Mouse (Mus musculus): ENCODE measurements at regions not wholly inside any gene's neighbourhood (a gene's known extent, or its start where the extent isn't known, plus 50 kb on each side); places are given as distances from the start of the nearest gene placed in this dataset.
"Not testable (repeated sequence)": the region's sequence is repeated elsewhere in the genome, so short reads cannot be mapped to it uniquely, and the experiment has no call there.

- Histone ChIP-seq H3K9me3 (ENCODE audit: control insufficient read depth, low read length) (no peaks in the 10 kb centered on the region), H3K36me3 (ENCODE audit: control insufficient read depth, insufficient read depth, low read length) (no peaks in the 10 kb centered on the region), H3K9ac (ENCODE audit: low read depth, low read length) (no peak overlapping the region), H3K27me3 (replicated peaks; ENCODE audit: control insufficient read depth, insufficient read depth, low read length) (no peaks in the 10 kb centered on the region), H3K4me2 (ENCODE audit: low read depth, low read length) (no peak overlapping the region), H3K4me1 (ENCODE audit: control insufficient read depth, insufficient read depth, low read length) (no peaks in the 10 kb centered on the region), H3K27ac (ENCODE audit: low read length) (peak overlapping the region; percentile 40; the same call in 1 of the 2 replicates), H3K4me3 (ENCODE audit: low read length) (no peak overlapping the region)
- peak; percentile 69; the same call in 1 of the 2 replicates for ATAC-seq
- 65% methylated on average over 6 of the region's 6 CpGs for WGBS
Observed at GRCm38 (mm10) chr12:67722033-67722800, 499.9 kb upstream of the Mdga2 start.

GRCm38 (mm10) chr12:67721146-67721928, 499.0 kb upstream of the Mdga2 start:
- no peaks in the 10 kb centered on the region for H3K9me3 ChIP-seq (ENCODE audit: control insufficient read depth, low read length)
- H3K4me2 ChIP-seq (ENCODE audit: low read depth, low read length), result no peak overlapping the region
- H3K36me3 ChIP-seq (ENCODE audit: control insufficient read depth, insufficient read depth, low read length), result no peaks in the 10 kb centered on the region
- no peak overlapping the region for H3K9ac ChIP-seq (ENCODE audit: low read depth, low read length)
- no peaks in the 10 kb centered on the region for H3K27me3 ChIP-seq (replicated peaks; ENCODE audit: control insufficient read depth, insufficient read depth, low read length)
- H3K27ac ChIP-seq (ENCODE audit: low read length), result peak overlapping the region; percentile 66
- no peak overlapping the region for H3K4me3 ChIP-seq (ENCODE audit: low read length)
- ATAC-seq, result peak; percentile 66
- no peaks in the 10 kb centered on the region for H3K4me1 ChIP-seq (ENCODE audit: control insufficient read depth, insufficient read depth, low read length)
- WGBS, result 69% methylated on average over 4 of the region's 4 CpGs

GRCm38 (mm10) chr12:67712396-67712795, 490.0 kb upstream of the Mdga2 start:
- H3K9ac ChIP-seq (ENCODE audit: low read depth, low read length); ATAC-seq; H3K27ac ChIP-seq (ENCODE audit: low read length); H3K4me1 ChIP-seq (ENCODE audit: control insufficient read depth, insufficient read depth, low read length); H3K9me3 ChIP-seq (ENCODE audit: control insufficient read depth, low read length); H3K4me2 ChIP-seq (ENCODE audit: low read depth, low read length); H3K36me3 ChIP-seq (ENCODE audit: control insufficient read depth, insufficient read depth, low read length); H3K27me3 ChIP-seq (replicated peaks; ENCODE audit: control insufficient read depth, insufficient read depth, low read length); H3K4me3 ChIP-seq (ENCODE audit: low read length): not testable (repeated sequence)
- WGBS, result 78% methylated on average over 1 of the region's 1 CpGs

Data from intestine, embryonic 16.5 days (tissue).